Mouse (Mus musculus): Measurements from ENCODE around the gene Vti1a. TPM values are rescaled to one million over a fixed set of nuclear protein-coding genes. Genes with fewer than 3 reads are reported as not detected.

The Vti1a gene
- 10 to 100 TPM; 47.0 to 52.1 TPM for total RNA-seq (2023)

GRCm38 (mm10) chr19:55316109-55316714 is at the start of gene Vti1a:
Vti1a (plus strand) TSS chr19:55316295.

GRCm38 (mm10) chr19:55315452-55316108 is 515 bp upstream of the Vti1a start, which contains the start of gene Zdhhc6:
Zdhhc6 (minus strand) TSS chr19:55316032.

Other genes starting within 250 kb of the Vti1a start
- 1 to 10 TPM; 6.6 to 7.3 TPM for gene Gpam, start 189.1 kb upstream of the Vti1a start, total RNA-seq (2023)
- not detected for gene Tectb, start 135.6 kb upstream of the Vti1a start, total RNA-seq (2023)
- not detected for gene Gucy2g, start 75.1 kb upstream of the Vti1a start, total RNA-seq (2023)
- gene Acsl5, start 64.4 kb upstream of the Vti1a start, total RNA-seq (2023), result 10 to 100 TPM; 46.1 to 60.6 TPM
- 10 to 100 TPM; 27.6 to 35.0 TPM for gene Zdhhc6, start 263 bp upstream of the Vti1a start, total RNA-seq (2023)